Mouse (Mus musculus): ENCODE data around the gene Pla2g2d. TPM values are rescaled to one million over a fixed set of nuclear protein-coding genes. Genes with fewer than 3 reads are reported as not detected.

Pla2g2d gene
- polyA plus RNA-seq, 1 experiment from 2014 or later = 1.6 TPM

- H3K27ac ChIP-seq (ENCODE audit: low read depth, low read length) = 0 out of 2 replicates have a peak overlapping the region, but pooled peaks have one; percentile 45
- H3K36me3 ChIP-seq (ENCODE audit: control insufficient read depth, insufficient read depth, low read length) = no peaks in the 10 kb centered on the region
- no peak overlapping the region for H3K4me2 ChIP-seq (ENCODE audit: low read depth, low read length)
- H3K9me3 ChIP-seq (ENCODE audit: control insufficient read depth, low read length) = no peaks in the 10 kb centered on the region
- ATAC-seq (ENCODE audit: low read depth) = peak; percentile 48; the same call in 1 of the 2 replicates
- H3K4me3 ChIP-seq (ENCODE audit: low read depth, low read length) = no peak overlapping the region
- 53% methylated on average over 10 of the region's 10 CpGs for WGBS
- H3K27me3 ChIP-seq (ENCODE audit: control insufficient read depth, insufficient read depth, low read length) = no peaks in the 10 kb centered on the region
- 0 out of 2 replicates have a peak, but pooled peaks cover 2% of the 10 kb centered on the region for H3K4me1 ChIP-seq (ENCODE audit: control insufficient read depth, insufficient read depth, low read length)
- H3K9ac ChIP-seq (replicated peaks; ENCODE audit: low read depth, low read length) = no peak overlapping the region
Measured at GRCm38 (mm10) chr4:138747851-138748250, 27.7 kb upstream of the Pla2g2d start.

GRCm38 (mm10) chr4:138748369-138749072 is 27.0 kb upstream of the Pla2g2d start:
- no peak overlapping the region for H3K27ac ChIP-seq (ENCODE audit: low read depth, low read length)
- 0 out of 2 replicates have a peak, but pooled peaks cover 2% of the 10 kb centered on the region for H3K4me1 ChIP-seq (ENCODE audit: control insufficient read depth, insufficient read depth, low read length)
- H3K27me3 ChIP-seq (ENCODE audit: control insufficient read depth, insufficient read depth, low read length) = no peaks in the 10 kb centered on the region
- no peak overlapping the region for H3K4me2 ChIP-seq (ENCODE audit: low read depth, low read length)
- WGBS = 61% methylated on average over 8 of the region's 8 CpGs
- H3K4me3 ChIP-seq (ENCODE audit: low read depth, low read length) = no peak overlapping the region
- no peaks in the 10 kb centered on the region for H3K9me3 ChIP-seq (ENCODE audit: control insufficient read depth, low read length)
- no peak overlapping the region for H3K9ac ChIP-seq (replicated peaks; ENCODE audit: low read depth, low read length)
- peak; percentile 61 for ATAC-seq (ENCODE audit: low read depth)
- H3K36me3 ChIP-seq (ENCODE audit: control insufficient read depth, insufficient read depth, low read length) = no peaks in the 10 kb centered on the region

- Histone ChIP-seq H3K27ac (ENCODE audit: low read depth, low read length) (no peak overlapping the region), H3K9me3 (ENCODE audit: control insufficient read depth, low read length) (no peaks in the 10 kb centered on the region), H3K9ac (replicated peaks; ENCODE audit: low read depth, low read length) (no peak overlapping the region), H3K4me3 (ENCODE audit: low read depth, low read length) (no peak overlapping the region), H3K36me3 (ENCODE audit: control insufficient read depth, insufficient read depth, low read length) (no peaks in the 10 kb centered on the region), H3K4me2 (ENCODE audit: low read depth, low read length) (no peak overlapping the region), H3K27me3 (ENCODE audit: control insufficient read depth, insufficient read depth, low read length) (no peaks in the 10 kb centered on the region), H3K4me1 (ENCODE audit: control insufficient read depth, insufficient read depth, low read length) (peaks cover 6% of the 10 kb centered on the region; the same call in 1 of the 2 replicates)
- no peak for ATAC-seq (ENCODE audit: low read depth)
- WGBS = 93% methylated on average over 6 of the region's 6 CpGs
Measured at GRCm38 (mm10) chr4:138752603-138753002, 22.9 kb upstream of the Pla2g2d start.

- Histone ChIP-seq H3K27me3 (ENCODE audit: control insufficient read depth, insufficient read depth, low read length) (no peaks in the 10 kb centered on the region), H3K4me3 (ENCODE audit: low read depth, low read length) (no peak overlapping the region), H3K4me2 (ENCODE audit: low read depth, low read length) (no peak overlapping the region), H3K36me3 (ENCODE audit: control insufficient read depth, insufficient read depth, low read length) (no peaks in the 10 kb centered on the region), H3K9ac (replicated peaks; ENCODE audit: low read depth, low read length) (no peak overlapping the region), H3K9me3 (ENCODE audit: control insufficient read depth, low read length) (no peaks in the 10 kb centered on the region), H3K27ac (ENCODE audit: low read depth, low read length) (no peak overlapping the region), H3K4me1 (ENCODE audit: control insufficient read depth, insufficient read depth, low read length) (peaks cover 3% of the 10 kb centered on the region; the same call in 1 of the 2 replicates)
- ATAC-seq (ENCODE audit: low read depth) = no peak
- WGBS = 91% methylated on average over 3 of the region's 3 CpGs
Measured at GRCm38 (mm10) chr4:138753608-138754007, 21.9 kb upstream of the Pla2g2d start.

- peaks cover 3% of the 10 kb centered on the region; the same call in 1 of the 2 replicates for H3K4me1 ChIP-seq (ENCODE audit: control insufficient read depth, insufficient read depth, low read length)
- ATAC-seq (ENCODE audit: low read depth) = no peak
- H3K9me3 ChIP-seq (ENCODE audit: control insufficient read depth, low read length) = no peaks in the 10 kb centered on the region
- H3K27ac ChIP-seq (ENCODE audit: low read depth, low read length) = no peak overlapping the region
- no peak overlapping the region for H3K4me3 ChIP-seq (ENCODE audit: low read depth, low read length)
- no peaks in the 10 kb centered on the region for H3K27me3 ChIP-seq (ENCODE audit: control insufficient read depth, insufficient read depth, low read length)
- 91% methylated on average over 9 of the region's 9 CpGs for WGBS
- H3K36me3 ChIP-seq (ENCODE audit: control insufficient read depth, insufficient read depth, low read length) = no peaks in the 10 kb centered on the region
- no peak overlapping the region for H3K9ac ChIP-seq (replicated peaks; ENCODE audit: low read depth, low read length)
- H3K4me2 ChIP-seq (ENCODE audit: low read depth, low read length) = no peak overlapping the region
Measured at GRCm38 (mm10) chr4:138754432-138754831, 21.1 kb upstream of the Pla2g2d start.

GRCm38 (mm10) chr4:138755439-138755838 is 20.1 kb upstream of the Pla2g2d start:
- H3K36me3 ChIP-seq (ENCODE audit: control insufficient read depth, insufficient read depth, low read length) = no peaks in the 10 kb centered on the region
- no peak for ATAC-seq (ENCODE audit: low read depth)
- H3K4me3 ChIP-seq (ENCODE audit: low read depth, low read length) = no peak overlapping the region
- H3K4me1 ChIP-seq (ENCODE audit: control insufficient read depth, insufficient read depth, low read length) = peaks cover 3% of the 10 kb centered on the region; the same call in 1 of the 2 replicates
- 0 out of 2 replicates have a peak overlapping the region, but pooled peaks have one; percentile 52 for H3K27ac ChIP-seq (ENCODE audit: low read depth, low read length)
- H3K4me2 ChIP-seq (ENCODE audit: low read depth, low read length) = no peak overlapping the region
- H3K27me3 ChIP-seq (ENCODE audit: control insufficient read depth, insufficient read depth, low read length) = no peaks in the 10 kb centered on the region
- no peak overlapping the region for H3K9ac ChIP-seq (replicated peaks; ENCODE audit: low read depth, low read length)
- no peaks in the 10 kb centered on the region for H3K9me3 ChIP-seq (ENCODE audit: control insufficient read depth, low read length)
- 67% methylated on average over 4 of the region's 4 CpGs for WGBS

GRCm38 (mm10) chr4:138755983-138756382 is 19.6 kb upstream of the Pla2g2d start:
- Histone ChIP-seq H3K9me3 (ENCODE audit: control insufficient read depth, low read length) (no peaks in the 10 kb centered on the region), H3K36me3 (ENCODE audit: control insufficient read depth, insufficient read depth, low read length) (no peaks in the 10 kb centered on the region), H3K4me1 (ENCODE audit: control insufficient read depth, insufficient read depth, low read length) (peaks cover 3% of the 10 kb centered on the region; the same call in 1 of the 2 replicates), H3K4me3 (ENCODE audit: low read depth, low read length) (no peak overlapping the region), H3K4me2 (ENCODE audit: low read depth, low read length) (no peak overlapping the region), H3K27ac (ENCODE audit: low read depth, low read length) (peak overlapping the region; percentile 52; the same call in 1 of the 2 replicates), H3K27me3 (ENCODE audit: control insufficient read depth, insufficient read depth, low read length) (no peaks in the 10 kb centered on the region), H3K9ac (replicated peaks; ENCODE audit: low read depth, low read length) (no peak overlapping the region)
- ATAC-seq (ENCODE audit: low read depth) = peak; percentile 31
- 68% methylated on average over 11 of the region's 11 CpGs for WGBS

GRCm38 (mm10) chr4:138757416-138757815 is 18.1 kb upstream of the Pla2g2d start, which contains the start of gene Pla2g2f:
Gene Pla2g2f (minus strand): TSS chr4:138757626.
- no peak for ATAC-seq (ENCODE audit: low read depth)
- 56% methylated on average over 8 of the region's 8 CpGs for WGBS

GRCm38 (mm10) chr4:138762266-138762665 is 13.3 kb upstream of the Pla2g2d start:
- no peak overlapping the region for H3K4me2 ChIP-seq (ENCODE audit: low read depth, low read length)
- H3K27me3 ChIP-seq (ENCODE audit: control insufficient read depth, insufficient read depth, low read length) = no peaks in the 10 kb centered on the region
- H3K36me3 ChIP-seq (ENCODE audit: control insufficient read depth, insufficient read depth, low read length) = no peaks in the 10 kb centered on the region
- ATAC-seq (ENCODE audit: low read depth) = no peak
- no peaks in the 10 kb centered on the region for H3K9me3 ChIP-seq (ENCODE audit: control insufficient read depth, low read length)
- no peak overlapping the region for H3K4me3 ChIP-seq (ENCODE audit: low read depth, low read length)
- H3K9ac ChIP-seq (replicated peaks; ENCODE audit: low read depth, low read length) = no peak overlapping the region
- H3K4me1 ChIP-seq (ENCODE audit: control insufficient read depth, insufficient read depth, low read length) = no peaks in the 10 kb centered on the region
- 83% methylated on average over 9 of the region's 9 CpGs for WGBS
- no peak overlapping the region for H3K27ac ChIP-seq (ENCODE audit: low read depth, low read length)

More at GRCm38 (mm10) chr4:138757416-138757815, 18.1 kb upstream of the Pla2g2d start, which contains the start of gene Pla2g2f:
- Histone ChIP-seq H3K4me2 (ENCODE audit: low read depth, low read length) (no peak within 1 kb of the TSS), H3K27ac (ENCODE audit: low read depth, low read length) (peak within 1 kb of the TSS; percentile 52; the same call in 1 of the 2 replicates), H3K36me3 (ENCODE audit: control insufficient read depth, insufficient read depth, low read length) (no peaks in the 10 kb centered on the region), H3K27me3 (ENCODE audit: control insufficient read depth, insufficient read depth, low read length) (no peaks in the 10 kb centered on the region), H3K4me3 (ENCODE audit: low read depth, low read length) (no peak within 1 kb of the TSS), H3K4me1 (ENCODE audit: control insufficient read depth, insufficient read depth, low read length) (peaks cover 3% of the 10 kb centered on the region; the same call in 1 of the 2 replicates), H3K9ac (replicated peaks; ENCODE audit: low read depth, low read length) (no peak within 1 kb of the TSS), H3K9me3 (ENCODE audit: control insufficient read depth, low read length) (no peaks in the 10 kb centered on the region)

Measured in neural tube, embryonic 14.5 days (tissue).